Mouse (Mus musculus): ENCODE results near the gene Tle6. TPM values are rescaled to one million over a fixed set of nuclear protein-coding genes. Genes with fewer than 3 reads are reported as not detected.

Tle6 gene
- 9.6 and 12.3 TPM in 2 replicates for polyA plus RNA-seq (2012; rRNA removed)

DNA sequence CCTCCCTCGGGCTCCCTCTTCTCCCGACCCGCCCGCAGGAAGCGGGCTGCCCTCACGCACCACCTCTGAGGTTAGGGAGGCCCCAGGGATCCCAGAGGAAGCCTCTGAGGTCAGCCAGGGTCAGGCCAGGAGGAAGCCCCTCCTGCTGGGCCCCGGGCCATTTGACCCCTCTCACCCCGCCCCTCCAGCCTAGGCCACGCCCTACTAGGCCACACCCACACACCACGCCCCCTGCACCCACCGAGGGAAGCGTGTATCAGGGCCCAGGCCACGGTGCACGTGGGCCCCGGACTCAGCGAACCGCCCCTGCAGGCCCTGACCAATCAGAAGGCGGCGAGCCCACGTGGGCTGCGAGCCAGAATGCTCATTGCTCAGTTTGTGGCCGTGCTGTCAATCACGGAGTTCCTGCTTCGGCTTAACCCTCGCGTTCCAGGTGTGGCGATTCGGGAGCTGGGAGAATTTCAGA lies at the start of gene Tle6:
Gene Tle6 (minus strand): TSS at position 336 of the 466 bp plus-strand sequence.

DNA sequence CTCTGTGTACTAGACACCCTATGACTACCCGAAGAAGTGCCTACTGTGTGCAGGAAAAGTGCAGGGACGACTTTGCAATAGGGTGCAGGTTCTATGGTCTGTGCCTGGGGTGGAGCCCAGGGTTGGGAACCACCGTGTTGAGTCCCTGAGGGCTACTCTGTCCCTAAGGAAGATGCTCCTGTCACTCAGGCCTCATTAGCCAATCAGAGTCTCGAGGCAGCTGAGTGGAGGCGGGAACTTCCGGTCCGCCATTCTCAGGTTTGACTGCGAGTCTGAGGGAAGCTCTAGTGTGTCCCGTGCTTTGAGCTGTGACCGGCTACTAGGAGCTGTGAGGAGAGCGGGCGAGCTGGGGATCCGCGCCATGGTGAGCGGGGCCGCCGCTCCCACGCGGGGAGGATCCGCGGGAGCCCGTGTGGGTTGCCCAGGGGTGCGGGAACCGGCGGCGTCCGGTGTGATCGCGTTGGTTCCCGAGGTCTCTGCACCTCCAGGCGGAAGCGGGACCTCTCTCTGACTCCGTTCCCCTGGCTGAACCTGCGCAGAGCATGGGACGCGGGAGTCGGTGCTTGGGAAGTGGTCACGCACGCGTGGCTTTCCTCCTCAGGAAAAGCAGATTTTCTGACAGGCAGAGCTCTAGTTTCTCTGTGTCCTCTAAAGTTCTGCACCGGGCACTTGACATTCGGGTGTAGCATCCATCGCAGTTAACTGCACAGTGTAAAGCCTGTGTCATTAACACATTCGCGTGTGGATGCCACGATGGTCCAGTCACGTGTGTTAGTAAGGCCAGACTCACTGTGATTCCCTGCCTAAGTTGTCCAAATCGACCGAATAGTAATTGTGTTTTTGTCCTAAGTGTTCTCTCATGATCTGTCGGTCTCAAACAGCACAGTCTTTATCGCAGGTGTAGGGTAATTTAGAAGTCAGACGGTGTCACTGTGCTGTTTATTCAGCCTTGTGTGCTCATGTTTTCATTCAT lies 48.2 kb upstream of the Tle6 start, which contains the start of gene Gm10778:
Gene Gm10778 (plus strand): TSS at position 257 of the 973 bp plus-strand sequence.

DNA sequence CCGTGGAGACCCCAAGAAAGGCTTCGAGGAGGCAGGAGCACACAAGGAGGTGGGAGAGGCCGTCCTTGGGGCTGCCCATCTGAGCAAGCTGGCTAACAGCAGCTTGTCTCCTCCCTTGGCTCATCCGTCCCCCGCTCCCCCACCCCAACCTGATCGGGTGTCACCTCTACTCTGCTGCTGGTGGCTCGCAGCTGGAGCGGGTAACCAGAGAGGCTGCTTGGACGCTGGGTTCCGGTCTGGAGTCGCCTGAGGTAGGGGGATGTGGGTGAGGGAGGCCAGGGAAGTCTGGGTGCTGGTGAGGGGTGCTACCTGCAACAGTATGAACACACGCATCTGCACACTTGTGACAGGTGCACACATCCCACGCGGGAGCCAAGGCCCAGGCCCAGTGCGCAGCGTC lies 27.5 kb upstream of the Tle6 start, which contains the start of gene Ankrd24:
Gene Ankrd24 (plus strand): TSS at position 151 of the 400 bp plus-strand sequence.

DNA sequence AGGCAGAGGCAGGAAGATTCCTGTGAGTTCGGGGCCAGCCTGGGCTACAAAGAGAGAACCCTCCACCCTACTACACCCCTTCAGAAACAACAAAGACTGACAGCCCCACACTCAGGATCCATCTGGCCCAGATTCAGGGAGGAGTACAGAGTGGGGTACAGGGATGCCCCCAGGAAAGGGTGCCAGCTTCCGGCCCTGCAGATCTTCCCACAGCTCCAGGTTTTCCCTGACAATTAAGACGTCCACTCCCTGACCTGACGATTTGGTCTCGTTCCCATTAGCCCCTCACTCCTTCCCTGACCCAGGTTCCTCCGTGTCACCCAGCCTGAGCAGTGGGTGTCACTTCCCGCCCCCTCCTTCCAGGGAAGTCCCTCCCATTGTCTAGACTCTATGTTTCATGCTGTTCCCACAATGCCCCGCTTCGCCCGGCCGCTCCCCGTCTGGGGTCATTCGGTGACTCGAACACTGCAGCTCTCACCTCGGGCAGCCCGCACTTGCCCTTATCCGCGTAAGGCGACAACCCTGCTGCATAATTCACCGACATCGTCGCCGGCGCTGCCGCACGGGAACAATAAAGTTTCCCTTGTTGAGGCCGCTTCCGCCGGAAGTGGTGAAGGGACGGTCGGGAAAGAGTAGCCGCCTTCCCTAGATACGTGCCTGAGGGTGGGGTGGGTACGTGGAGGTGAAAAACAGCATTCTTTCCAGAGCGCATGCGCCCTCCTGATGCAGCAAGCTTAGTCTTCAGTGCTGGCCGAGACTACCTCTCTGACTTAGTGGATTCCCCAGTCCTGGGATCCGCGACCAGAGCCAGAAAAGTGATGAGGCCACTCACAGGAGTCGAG lies 26.3 kb upstream of the Tle6 start, which contains the start of gene Sirt6:
Gene Sirt6 (minus strand): TSS at position 804 of the 842 bp plus-strand sequence.

DNA sequence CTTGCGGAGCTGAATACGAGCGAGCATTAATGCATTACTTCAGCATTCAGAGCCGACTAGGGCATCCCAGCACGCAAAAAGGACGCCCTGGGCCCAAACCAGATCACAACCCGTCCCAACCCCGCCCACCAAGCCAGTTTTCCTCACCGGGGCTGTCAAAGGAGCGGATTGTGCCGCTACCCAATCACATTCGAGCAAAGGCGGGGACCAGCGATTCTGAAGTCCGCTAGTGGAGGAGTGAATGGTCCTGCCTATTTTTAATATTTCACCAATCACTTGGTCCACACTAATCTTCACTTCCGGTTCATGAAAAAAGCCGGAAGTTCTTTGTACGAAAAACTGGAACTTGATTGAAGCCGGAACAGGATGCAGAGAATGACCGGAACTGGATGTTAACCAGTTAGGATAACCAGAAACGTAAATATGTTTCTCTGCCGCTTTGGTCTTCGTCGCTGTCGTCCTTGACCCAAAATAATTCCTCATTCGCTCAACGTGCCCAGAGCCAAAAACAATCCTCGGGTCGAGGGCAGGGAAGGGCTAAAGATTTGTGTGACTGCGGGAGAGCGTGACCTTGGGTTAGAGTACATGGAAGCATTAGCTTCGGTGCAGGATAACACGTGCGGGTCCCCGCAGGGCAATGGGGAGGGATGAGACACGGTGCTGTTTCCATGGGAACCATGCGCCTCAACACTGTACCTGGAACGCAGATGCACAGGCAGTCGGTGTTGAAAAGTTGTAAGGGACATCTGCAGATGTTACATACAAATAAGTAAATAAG lies 5.3 kb upstream of the Tle6 start, which contains the start of gene BC025920:
Gene BC025920 (plus strand): TSS at position 297 of the 778 bp plus-strand sequence.

DNA sequence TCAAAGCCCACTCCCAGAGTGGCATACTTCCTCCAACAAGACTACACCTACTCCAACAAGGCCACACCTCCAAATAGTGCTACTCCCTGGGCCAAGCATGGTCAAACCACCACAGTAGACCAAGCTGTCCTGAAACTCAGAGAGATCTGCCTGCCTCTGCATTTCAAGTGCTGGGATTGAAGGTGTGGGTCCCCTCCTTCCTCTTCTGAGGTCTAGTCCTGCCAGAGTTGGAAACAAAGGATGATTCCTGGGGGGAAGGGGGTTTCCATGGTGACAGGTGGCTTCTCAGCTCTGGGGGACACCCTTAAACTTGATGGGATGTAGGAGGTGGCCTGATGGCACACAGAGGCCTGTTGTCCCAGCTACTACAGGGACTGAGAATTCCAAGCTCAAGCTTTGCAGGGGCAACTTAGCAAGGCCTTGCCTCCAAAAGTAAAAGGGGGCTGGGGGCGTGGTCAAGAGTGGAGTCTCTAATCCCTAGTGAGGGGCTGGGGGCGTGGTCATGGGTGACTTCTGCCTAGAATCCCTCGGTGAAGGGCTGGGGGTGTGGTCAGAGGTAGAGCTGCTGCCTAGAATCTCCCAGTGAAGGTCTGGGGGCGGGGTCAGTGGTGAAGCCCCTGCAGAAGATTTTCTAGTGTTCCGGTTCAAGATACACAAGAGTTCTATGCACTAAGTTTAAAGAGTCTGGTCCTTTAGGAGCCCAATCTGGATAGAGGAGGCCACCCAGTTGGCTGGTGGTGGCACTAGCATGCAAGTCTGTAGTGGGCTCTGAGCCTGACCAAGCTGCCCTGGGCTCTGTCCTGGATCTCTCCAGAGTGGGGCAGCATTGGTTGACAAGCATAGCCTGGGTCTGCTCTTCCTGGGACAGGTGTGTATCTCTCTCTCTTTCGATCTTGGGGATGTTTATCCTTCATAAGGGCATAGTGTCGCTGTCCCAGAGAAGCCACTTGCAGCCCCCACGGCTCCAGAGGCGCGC lies 26.5 kb downstream of the Tle6 start, which contains the start of gene Tle2:
Gene Tle2 (plus strand): TSS at position 481 of the 976 bp plus-strand sequence.

DNA sequence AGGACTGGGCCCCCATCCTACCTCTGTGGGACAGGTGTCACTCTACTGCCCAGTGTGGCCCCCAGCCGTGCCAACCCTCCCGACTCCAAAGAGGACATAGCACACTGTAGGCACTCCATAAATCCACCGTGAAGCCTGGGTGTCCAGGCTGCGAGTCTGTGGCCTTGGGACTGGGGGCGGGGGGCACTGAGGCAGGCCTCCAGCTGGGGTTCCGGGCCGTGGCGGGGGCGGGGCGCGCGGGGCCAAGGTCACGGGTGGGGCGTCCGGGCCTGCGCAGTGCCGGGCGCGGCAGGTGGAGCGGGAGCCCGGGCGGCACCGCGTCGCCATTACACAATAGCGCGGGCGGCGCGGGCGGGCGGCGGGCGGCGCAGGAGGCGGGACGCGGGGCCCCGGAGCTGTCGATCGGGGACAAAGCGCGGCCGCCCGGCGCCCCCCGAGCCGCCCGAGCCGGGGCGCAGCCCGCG lies 41.7 kb downstream of the Tle6 start, which contains the start of gene Aes:
Gene Aes (plus strand): TSS at position 326 of the 464 bp plus-strand sequence.

DNA sequence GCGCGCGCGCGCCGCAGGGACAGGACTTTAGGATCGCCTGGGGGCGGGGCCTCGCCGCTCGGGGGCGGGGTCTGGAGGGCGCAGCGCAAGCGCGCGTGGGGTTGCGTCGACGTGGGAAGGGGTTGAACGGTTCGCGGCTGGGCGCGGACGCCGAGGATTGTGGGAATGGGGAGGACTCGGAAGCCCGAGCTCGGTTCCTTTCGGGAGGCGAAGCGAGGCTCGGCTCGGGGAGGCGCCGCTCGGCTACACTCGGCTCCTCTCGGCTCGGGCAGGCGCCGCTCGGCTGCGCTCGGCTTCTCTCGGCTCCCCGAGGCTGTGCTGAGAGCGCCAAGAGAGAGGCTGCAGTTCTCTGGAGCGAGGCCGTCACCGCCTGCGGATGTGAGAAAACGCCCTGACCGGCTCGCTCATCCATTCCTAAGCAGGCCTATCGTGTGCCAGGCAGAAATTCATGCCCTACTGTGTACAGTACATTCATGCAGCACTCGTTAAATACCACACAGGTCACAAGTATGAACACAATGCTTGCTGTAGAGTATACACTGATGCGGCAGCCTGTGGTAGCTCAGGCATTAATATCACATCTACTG lies 55.6 kb downstream of the Tle6 start, which contains the start of gene Gna11:
Gene Gna11 (minus strand): TSS at position 30 of the 587 bp plus-strand sequence.

Other genes with a start within 250 kb of the Tle6 start
- 17.9 and 18.2 TPM in 2 replicates for gene Mfsd12, start 243.6 kb downstream of the Tle6 start, polyA plus RNA-seq (2012; rRNA removed)
- gene 4930404N11Rik, start 235.3 kb downstream of the Tle6 start, polyA plus RNA-seq (2012; rRNA removed), result 0.48 TPM in 1 of 2 replicates, not detected in the other
- 138 and 139 TPM in 2 replicates for gene Fzr1, start 222.6 kb downstream of the Tle6 start, polyA plus RNA-seq (2012; rRNA removed)
- gene Dohh, start 216.6 kb downstream of the Tle6 start, polyA plus RNA-seq (2012; rRNA removed), result 66.2 and 66.7 TPM in 2 replicates
- 6.6 and 8.8 TPM in 2 replicates for gene Gm48551, start 216.6 kb downstream of the Tle6 start, polyA plus RNA-seq (2012; rRNA removed)
- 7.0 and 10.1 TPM in 2 replicates for gene Gm48552, start 212.1 kb downstream of the Tle6 start, polyA plus RNA-seq (2012; rRNA removed)
- gene Smim24, start 208.0 kb downstream of the Tle6 start, polyA plus RNA-seq (2012; rRNA removed), result 3.9 and 4.1 TPM in 2 replicates
- 8.6 and 8.9 TPM in 2 replicates for gene Nfic, start 145.4 kb downstream of the Tle6 start, polyA plus RNA-seq (2012; rRNA removed)
- 300 and 400 TPM in 2 replicates for gene Celf5, start 118.4 kb downstream of the Tle6 start, polyA plus RNA-seq (2012; rRNA removed)
- 141 and 144 TPM in 2 replicates for gene Ncln, start 104.7 kb downstream of the Tle6 start, polyA plus RNA-seq (2012; rRNA removed)
- 0.23 and 0.24 TPM in 2 replicates for gene S1pr4, start 100.9 kb downstream of the Tle6 start, polyA plus RNA-seq (2012; rRNA removed)
- gene Gna15, start 76.8 kb downstream of the Tle6 start, polyA plus RNA-seq (2012; rRNA removed), result 0.74 and 0.98 TPM in 2 replicates
- gene Gna11, start 55.9 kb downstream of the Tle6 start, polyA plus RNA-seq (2012; rRNA removed), result 115 and 121 TPM in 2 replicates
- gene Aes, start 41.6 kb downstream of the Tle6 start, polyA plus RNA-seq (2012; rRNA removed), result 591 and 640 TPM in 2 replicates
- gene Tle2, start 26.5 kb downstream of the Tle6 start, polyA plus RNA-seq (2012; rRNA removed), result 117 and 122 TPM in 2 replicates
- gene BC025920, start 5.2 kb upstream of the Tle6 start, polyA plus RNA-seq (2012; rRNA removed), result 3.9 and 4.6 TPM in 2 replicates
- 45.2 and 51.5 TPM in 2 replicates for gene Sirt6, start 26.7 kb upstream of the Tle6 start, polyA plus RNA-seq (2012; rRNA removed)
- 121 and 135 TPM in 2 replicates for gene Ankrd24, start 27.5 kb upstream of the Tle6 start, polyA plus RNA-seq (2012; rRNA removed)
- gene Gm10778, start 48.0 kb upstream of the Tle6 start, polyA plus RNA-seq (2012; rRNA removed), result 3.8 and 4.0 TPM in 2 replicates
- 6.7 and 7.2 TPM in 2 replicates for gene Zfp433, start 103.8 kb upstream of the Tle6 start, polyA plus RNA-seq (2012; rRNA removed)
- gene Gm3055, start 170.1 kb upstream of the Tle6 start, polyA plus RNA-seq (2012; rRNA removed), result 11.3 and 14.0 TPM in 2 replicates
- gene Gm4767, start 211.1 kb upstream of the Tle6 start, polyA plus RNA-seq (2012; rRNA removed), result 0.56 and 0.82 TPM in 2 replicates

Data from central nervous system, embryonic 18 days (tissue).